Mouse (Mus musculus) E14TG2a.4 (cell line): Measurements from ENCODE around the gene Tmem205.
A peak's percentile ranks its signal among the peaks of the same experiment; 100 is the strongest.

Experiments
- H3K27me3 ChIP-seq: 2 replicates; pipeline ENCODE4 v1.6.1; 2014; ENCODE audit warnings: low read length, control low read depth; ENCODE audit not compliant: insufficient read depth
- H3K36me3 ChIP-seq: 2 replicates; pipeline ENCODE4 v1.6.1; 2014; ENCODE audit warnings: low read length, control low read depth; ENCODE audit not compliant: insufficient read depth
- H3K4me1 ChIP-seq: replicated peaks from 2 replicates; pipeline ENCODE4 v1.6.1; 2014; ENCODE audit warnings: low read depth, low read length, control low read depth
- H3K4me3 ChIP-seq: replicated peaks from 2 replicates; pipeline ENCODE4 v1.5.1; 2014; ENCODE audit warnings: mild to moderate bottlenecking, low read length
- H3K9me3 ChIP-seq: 2 replicates; pipeline ENCODE4 v1.6.1; 2014; ENCODE audit warnings: low read length, control low read depth
- CTCF ChIP-seq: conservative IDR thresholded peaks from 2 replicates; pipeline ENCODE4 v1.5.1; 2014; ENCODE audit warnings: low read length
- NANOG ChIP-seq: IDR thresholded peaks from 2 replicates; pipeline ENCODE4 v1.6.1; 2014; ENCODE audit warnings: borderline replicate concordance, low read length, mixed read lengths
- POU5F1 ChIP-seq: IDR thresholded peaks from 2 replicates; pipeline ENCODE4 v1.6.1; 2014; ENCODE audit warnings: low read length, borderline replicate concordance

Gene Tmem205

DNA sequence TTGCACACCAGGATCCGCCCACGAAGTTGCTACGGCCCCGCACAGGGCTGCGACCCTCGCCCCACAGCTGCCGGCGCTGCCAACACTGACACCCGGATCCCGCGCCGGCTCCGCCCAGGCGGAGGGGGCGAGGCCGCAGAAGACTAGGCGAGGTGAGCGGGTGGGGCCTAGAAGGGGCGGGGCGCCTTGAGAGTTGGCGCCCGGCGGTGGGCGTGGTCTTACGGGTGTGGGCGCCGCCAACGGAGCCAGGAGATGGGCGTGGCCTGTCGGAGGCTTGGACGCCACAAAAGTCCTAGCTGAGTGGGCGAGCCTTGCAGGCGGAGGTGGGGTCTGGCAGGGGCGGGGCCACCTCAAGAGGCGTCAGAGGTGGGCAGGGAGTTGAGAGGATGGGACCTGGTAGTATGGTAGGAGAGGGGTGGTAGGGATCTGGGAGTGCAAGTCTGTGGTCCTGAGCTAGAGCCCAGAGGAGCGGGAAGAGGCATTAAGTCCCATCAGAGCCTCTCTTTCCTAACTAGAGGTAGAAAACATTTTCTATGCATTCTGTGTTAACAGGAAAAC lies 9.2 kb downstream of the Tmem205 start, which contains the start of gene Rab3d:
Rab3d (minus strand) TSS at position 158 of the 558 bp plus-strand sequence.
- Histone ChIP-seq H3K4me3 (peak within 1 kb of the TSS; percentile 92), H3K9me3 (no peaks in the 10 kb centered on the region), H3K36me3 (peaks cover 26% of the 10 kb centered on the region), H3K4me1 (peaks cover 42% of the 10 kb centered on the region), H3K27me3 (peaks cover 24% of the 10 kb centered on the region)
- no peak for TF ChIP-seq CTCF
- TF ChIP-seq POU5F1: no peak
- TF ChIP-seq NANOG: no peak

DNA sequence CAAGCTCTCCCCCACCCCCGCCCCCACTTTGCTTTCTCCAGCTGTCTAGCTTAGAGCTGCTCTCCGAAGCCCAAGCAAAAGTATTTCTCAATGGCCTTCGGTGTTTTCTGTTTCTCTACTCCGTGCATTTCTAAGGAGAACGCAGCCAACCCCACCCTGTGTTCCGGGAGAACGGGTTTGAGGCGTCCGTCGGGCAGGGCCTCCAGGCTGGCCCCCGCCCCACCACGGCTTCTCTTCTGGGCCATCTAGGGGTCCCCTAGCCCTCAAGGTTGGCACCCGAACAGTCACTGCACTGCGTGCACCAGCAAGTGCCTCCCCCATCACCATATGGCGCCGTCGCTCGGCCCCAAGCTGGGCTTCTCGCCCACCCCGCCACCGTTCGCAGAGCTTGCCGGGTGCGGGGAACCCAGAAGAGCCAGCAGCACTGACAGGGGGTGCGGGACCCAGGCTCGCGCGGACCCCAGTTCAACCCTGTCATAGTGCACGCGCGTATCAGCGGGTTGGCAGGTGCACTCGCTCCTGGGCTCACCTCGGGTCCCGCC lies 9.8 kb downstream of the Tmem205 start:
- Histone ChIP-seq H3K4me1 (peaks cover 38% of the 10 kb centered on the region), H3K27me3 (peaks cover 24% of the 10 kb centered on the region), H3K4me3 (peak overlapping the region; percentile 92), H3K9me3 (no peaks in the 10 kb centered on the region), H3K36me3 (peaks cover 20% of the 10 kb centered on the region)
- TF ChIP-seq NANOG: no peak
- TF ChIP-seq CTCF: no peak
- TF ChIP-seq POU5F1: no peak

DNA sequence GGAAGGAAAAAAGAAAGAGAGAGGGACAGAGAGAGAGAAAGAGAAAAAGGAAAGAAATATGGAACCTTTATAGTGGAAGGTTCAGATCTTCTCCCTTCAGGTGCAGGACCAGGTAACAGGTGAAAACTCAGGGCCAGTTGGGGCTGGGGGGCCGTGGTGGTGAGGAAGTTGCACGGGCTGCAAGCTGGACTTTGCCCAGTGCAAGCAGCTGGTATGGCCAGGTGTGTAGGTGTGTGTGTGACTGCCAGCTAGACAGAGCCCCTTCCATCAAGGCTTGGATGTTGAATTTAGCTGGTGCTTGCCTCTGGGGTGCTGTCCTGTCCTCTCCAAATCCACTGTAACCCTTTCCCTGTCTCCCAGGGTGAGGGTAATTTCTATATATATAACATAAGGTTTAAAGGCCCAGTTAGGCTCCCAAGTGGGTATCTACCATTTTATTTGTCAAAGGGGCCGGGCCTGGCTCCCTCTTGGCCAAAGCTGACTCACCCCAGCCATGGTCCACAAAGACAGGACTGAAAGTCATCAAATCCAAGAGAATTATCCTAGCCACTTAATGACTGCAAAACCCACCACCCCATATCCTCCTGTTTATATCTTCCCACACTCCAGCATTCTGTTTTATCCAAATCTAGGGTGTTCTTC lies 10.4 kb downstream of the Tmem205 start:
- peaks cover 20% of the 10 kb centered on the region for H3K36me3 ChIP-seq
- H3K27me3 ChIP-seq: peaks cover 24% of the 10 kb centered on the region
- no peak for TF ChIP-seq CTCF
- TF ChIP-seq NANOG: no peak
- TF ChIP-seq POU5F1: no peak
- H3K9me3 ChIP-seq: no peaks in the 10 kb centered on the region
- H3K4me3 ChIP-seq: peak overlapping the region; percentile 92
- H3K4me1 ChIP-seq: peaks cover 38% of the 10 kb centered on the region

DNA sequence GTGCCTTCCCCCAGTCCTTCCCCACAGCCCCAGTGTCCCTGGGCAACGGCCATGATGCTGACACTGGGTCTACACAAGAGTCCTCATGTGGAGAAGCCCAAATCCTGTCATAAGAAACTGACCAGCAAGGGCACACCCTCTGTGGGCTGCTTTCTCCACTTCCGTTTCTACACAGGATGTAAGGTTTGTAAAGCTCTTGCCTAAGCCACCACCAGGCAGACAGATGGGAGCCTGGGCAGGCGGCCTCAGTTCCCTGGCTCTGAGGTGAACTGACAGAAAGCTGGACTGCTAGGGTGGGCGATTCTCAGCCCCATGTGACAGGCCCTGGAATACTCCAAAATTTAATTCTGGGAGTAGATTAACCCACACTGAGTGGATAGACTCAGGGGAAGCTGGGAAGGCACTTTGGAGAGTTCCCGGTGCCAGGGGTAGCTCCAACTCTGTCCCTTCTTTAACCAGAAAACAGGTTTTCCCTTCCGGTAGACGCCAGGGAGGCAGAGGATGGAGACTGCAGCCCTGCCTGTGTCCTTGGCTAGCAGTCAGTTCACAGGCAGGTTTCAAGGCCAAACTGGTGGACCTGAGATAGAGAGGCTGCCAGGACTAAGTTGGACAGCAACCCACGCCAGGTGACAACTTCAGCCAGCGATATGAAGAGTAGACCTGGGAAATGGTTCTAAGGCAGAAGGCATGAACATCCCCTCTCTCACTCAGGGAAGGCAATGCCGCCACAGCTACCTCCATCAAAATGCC lies 17.7 kb downstream of the Tmem205 start:
- Histone ChIP-seq H3K9me3 (no peaks in the 10 kb centered on the region), H3K27me3 (no peaks in the 10 kb centered on the region), H3K4me3 (no peak overlapping the region), H3K4me1 (peaks cover 6% of the 10 kb centered on the region), H3K36me3 (peaks cover 18% of the 10 kb centered on the region)
- TF ChIP-seq NANOG (no peak), POU5F1 (no peak), CTCF (no peak)

DNA sequence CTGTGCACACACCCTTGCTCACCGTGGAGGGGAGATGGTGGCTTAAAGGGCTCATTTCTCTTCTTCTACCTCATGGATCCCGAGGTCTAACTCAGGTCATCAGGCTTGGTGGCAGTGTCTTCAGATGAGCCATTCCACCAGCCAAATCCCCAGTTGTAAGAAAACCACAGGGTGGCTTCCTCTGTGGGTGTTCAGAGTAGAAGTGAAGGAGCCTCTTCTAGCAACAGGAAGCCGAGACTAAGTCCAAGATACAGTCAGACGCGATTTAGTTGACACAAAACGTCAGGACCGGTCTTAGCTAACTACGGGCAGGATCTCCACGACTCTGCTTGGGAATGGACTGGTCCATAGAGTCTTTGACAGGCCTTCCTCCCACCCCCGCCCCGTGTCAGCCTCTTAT lies 19.1 kb downstream of the Tmem205 start:
- Histone ChIP-seq H3K36me3 (peaks cover 9% of the 10 kb centered on the region; the same call in 1 of the 2 replicates), H3K4me3 (no peak overlapping the region), H3K4me1 (peaks cover 12% of the 10 kb centered on the region), H3K9me3 (no peaks in the 10 kb centered on the region), H3K27me3 (no peaks in the 10 kb centered on the region)
- TF ChIP-seq CTCF (no peak), POU5F1 (no peak), NANOG (no peak)

DNA sequence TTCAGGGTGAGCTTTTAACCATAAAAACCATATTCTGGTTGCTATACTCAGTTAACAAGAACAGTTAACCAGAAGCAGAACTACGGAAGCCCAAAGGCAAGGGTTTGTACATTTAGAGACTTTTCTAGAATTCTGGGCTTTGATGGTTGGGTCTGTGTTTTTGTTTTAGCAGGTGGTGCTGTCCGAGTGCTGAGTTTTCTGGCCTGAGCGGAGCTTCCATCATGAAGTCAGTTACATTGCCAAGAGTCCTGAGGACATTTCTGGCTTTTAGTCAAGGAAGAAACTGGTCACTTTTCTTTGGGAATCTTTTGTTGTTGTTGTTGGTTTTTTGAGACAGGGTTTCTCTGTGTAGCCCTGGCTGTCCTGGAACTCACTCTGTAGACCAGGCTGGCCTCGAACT lies 23.3 kb downstream of the Tmem205 start:
- no peaks in the 10 kb centered on the region for H3K36me3 ChIP-seq
- H3K4me3 ChIP-seq: no peak overlapping the region
- TF ChIP-seq CTCF (no peak), POU5F1 (no peak), NANOG (no peak)
- peaks cover 18% of the 10 kb centered on the region for H3K4me1 ChIP-seq
- no peaks in the 10 kb centered on the region for H3K27me3 ChIP-seq
- H3K9me3 ChIP-seq: peaks cover 9% of the 10 kb centered on the region; the same call in 1 of the 2 replicates

DNA sequence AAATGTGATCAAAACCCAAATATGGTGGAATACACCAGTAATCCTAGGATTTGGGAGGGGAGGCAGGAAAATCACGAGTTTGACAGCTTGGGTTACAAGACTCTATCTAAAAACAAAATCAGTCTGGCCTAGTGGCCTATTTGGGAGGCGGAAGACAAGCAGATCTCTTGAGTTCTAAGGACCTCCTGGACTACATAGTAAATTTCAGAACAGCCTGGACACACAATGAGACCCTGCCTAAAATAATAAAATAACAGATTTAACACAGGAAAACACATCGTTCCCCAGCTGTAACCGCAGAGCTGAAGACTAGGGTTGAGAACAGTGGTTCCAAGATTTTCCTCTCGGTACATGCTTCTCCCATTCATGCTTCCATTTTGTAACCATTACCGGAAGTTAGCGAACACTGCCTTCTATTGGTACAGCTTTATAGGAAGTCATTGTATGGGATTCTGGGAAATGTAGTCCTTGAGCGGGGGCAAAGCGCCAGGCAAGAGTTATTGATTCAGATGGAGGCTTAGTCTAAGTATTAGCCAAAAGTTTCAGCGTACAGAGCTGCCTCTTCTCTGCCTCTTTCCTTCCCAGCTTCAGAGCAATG lies 26.0 kb downstream of the Tmem205 start:
- H3K9me3 ChIP-seq: peaks cover 9% of the 10 kb centered on the region; the same call in 1 of the 2 replicates
- TF ChIP-seq NANOG (no peak), CTCF (no peak), POU5F1 (no peak)
- H3K36me3 ChIP-seq: no peaks in the 10 kb centered on the region
- peak overlapping the region; percentile 68 for H3K4me3 ChIP-seq
- peaks cover 18% of the 10 kb centered on the region for H3K4me1 ChIP-seq
- H3K27me3 ChIP-seq: no peaks in the 10 kb centered on the region

DNA sequence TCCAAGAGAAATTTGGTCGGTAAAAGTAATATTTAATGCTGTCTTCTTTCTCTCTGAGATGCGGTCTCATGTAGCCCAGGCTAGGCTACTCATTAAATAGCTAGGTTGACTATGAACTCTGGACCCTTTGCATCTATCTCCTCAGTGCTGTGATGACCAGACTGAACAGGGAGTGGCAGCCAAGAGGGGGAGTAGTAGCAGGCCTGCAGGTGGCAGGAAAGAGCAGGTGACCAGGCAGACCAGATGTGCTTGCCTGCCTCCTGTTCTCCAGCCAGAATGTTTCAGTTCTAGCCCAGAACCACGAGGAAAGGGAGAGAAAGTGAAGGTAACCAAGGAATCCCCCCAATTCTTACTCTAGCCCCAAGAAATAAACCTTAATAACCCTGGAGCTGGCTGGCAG lies 38.1 kb downstream of the Tmem205 start:
- peaks cover 8% of the 10 kb centered on the region for H3K4me1 ChIP-seq
- no peaks in the 10 kb centered on the region for H3K36me3 ChIP-seq
- no peak overlapping the region for H3K4me3 ChIP-seq
- H3K9me3 ChIP-seq: peaks cover 36% of the 10 kb centered on the region
- no peak for TF ChIP-seq POU5F1
- TF ChIP-seq CTCF: no peak
- no peak for TF ChIP-seq NANOG
- H3K27me3 ChIP-seq: no peaks in the 10 kb centered on the region
